Mouse (Mus musculus) ES-Bruce4 (cell line): ENCODE measurements at regions not wholly inside any gene's neighbourhood (a gene's known extent, or its start where the extent isn't known, plus 50 kb on each side); places are given as distances from the start of the nearest gene placed in this dataset.

Source experiments
- CTCF ChIP-seq: IDR thresholded peaks from one replicate; pipeline ENCODE4 v1.8.1; 2011; ENCODE audit warnings: low read depth, low read length
- POLR2A ChIP-seq: IDR thresholded peaks from one replicate; pipeline ENCODE4 v1.8.1; 2011; ENCODE audit warnings: low read length; ENCODE audit not compliant: insufficient read depth

DNA sequence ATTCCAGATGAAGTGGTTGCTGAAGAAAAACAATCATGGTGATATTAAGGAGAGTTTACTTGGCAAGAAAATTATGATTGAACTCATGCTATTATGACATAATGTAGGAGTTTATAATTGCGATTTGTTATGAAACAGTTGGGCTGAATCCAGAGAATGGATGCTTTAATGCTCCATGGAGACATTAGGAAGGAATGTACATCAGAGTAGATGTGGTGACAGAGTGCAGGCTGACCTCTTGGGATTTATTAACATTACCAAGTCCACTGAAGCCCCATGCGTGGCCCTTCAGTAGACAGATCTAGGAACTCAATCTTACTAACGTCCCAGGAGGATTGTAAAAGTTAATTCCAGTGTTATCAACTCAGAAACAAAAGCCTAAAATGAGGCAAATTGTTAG, 86.5 kb downstream of the Fam84a start:
- no peak for TF ChIP-seq POLR2A
- TF ChIP-seq CTCF = no peak
